Mouse (Mus musculus) hindbrain, embryonic 14.5 days (tissue): ENCODE measurements around the gene Siglecg. TPM values are rescaled to one million over a fixed set of nuclear protein-coding genes. Genes with fewer than 3 reads are reported as not detected.
"Not testable (repeated sequence)": the region's sequence is repeated elsewhere in the genome, so short reads cannot be mapped to it uniquely, and the experiment has no call there.

ENCODE experiments used
- ATAC-seq: fragments of 200-750 bp; cut with Nextera tagmentation; 2 replicates; pipeline ENCODE4 v1.8.0; 2017; ENCODE audit warnings: moderate number of reproducible peaks, mild to moderate bottlenecking, moderate TSS enrichment, moderate library complexity; ENCODE audit not compliant: low FRiP score
- DNase-seq: peaks from one replicate; pipeline ENCODE4 v3.0.0-alpha.2; 2015; ENCODE audit warnings: low spot score
- H3K27ac ChIP-seq: fragments of 300-500 bp; sonication (generic); 2 replicates; pipeline ENCODE4 v1.5.1; 2014; ENCODE audit warnings: mild to moderate bottlenecking, moderate library complexity
- H3K27me3 ChIP-seq: fragments of 300-500 bp; sonication (generic); 2 replicates; pipeline ENCODE4 v1.6.1; 2014; ENCODE audit warnings: mild to moderate bottlenecking, low read length, mixed read lengths; ENCODE audit not compliant: control insufficient read depth, insufficient read depth
- H3K36me3 ChIP-seq: fragments of 300-500 bp; sonication (generic); replicated peaks from 2 replicates; pipeline ENCODE4 v1.6.1; 2014; ENCODE audit not compliant: control insufficient read depth, insufficient read depth
- H3K4me1 ChIP-seq: fragments of 300-500 bp; sonication (generic); replicated peaks from 2 replicates; pipeline ENCODE4 v1.6.1; 2014; ENCODE audit warnings: antibody characterized with exemption, low read length, mixed read lengths; ENCODE audit not compliant: control insufficient read depth, insufficient read depth
- H3K4me2 ChIP-seq: fragments of 300-500 bp; sonication (generic); replicated peaks from 2 replicates; pipeline ENCODE4 v1.6.1; 2014; ENCODE audit warnings: mild to moderate bottlenecking, moderate library complexity
- H3K4me3 ChIP-seq: fragments of 300-500 bp; sonication (generic); replicated peaks from 2 replicates; pipeline ENCODE4 v1.5.1; 2014; ENCODE audit warnings: mild to moderate bottlenecking, low read length
- H3K9ac ChIP-seq: fragments of 300-500 bp; sonication (generic); 2 replicates; pipeline ENCODE4 v1.6.1; 2014
- H3K9me3 ChIP-seq: fragments of 300-500 bp; sonication (generic); 2 replicates; pipeline ENCODE4 v1.6.1; 2016; ENCODE audit warnings: low read length; ENCODE audit not compliant: control insufficient read depth
- WGBS: fragments of 180-500 bp; shearing (Covaris S2); extraction: QIAGEN DNeasy Blood & Tissue Kit; methylation state at CpG from one replicate; pipeline ENCODE4 v1.1.7; 2014; 5-methylcytosine and 5-hydroxymethylcytosine counted together
- polyA plus RNA-seq: library from polyadenylated mRNA; unstranded; fragments of >200 nt; fragmentation: Nextera tagmentation; extraction: Ambion mirVana; gene quantifications from 2 replicates; pipeline ENCODE4 v1.2.1, GENCODE M21; 2014

The Siglecg gene
- polyA plus RNA-seq, 1 experiment from 2014 or later: not detected

DNA sequence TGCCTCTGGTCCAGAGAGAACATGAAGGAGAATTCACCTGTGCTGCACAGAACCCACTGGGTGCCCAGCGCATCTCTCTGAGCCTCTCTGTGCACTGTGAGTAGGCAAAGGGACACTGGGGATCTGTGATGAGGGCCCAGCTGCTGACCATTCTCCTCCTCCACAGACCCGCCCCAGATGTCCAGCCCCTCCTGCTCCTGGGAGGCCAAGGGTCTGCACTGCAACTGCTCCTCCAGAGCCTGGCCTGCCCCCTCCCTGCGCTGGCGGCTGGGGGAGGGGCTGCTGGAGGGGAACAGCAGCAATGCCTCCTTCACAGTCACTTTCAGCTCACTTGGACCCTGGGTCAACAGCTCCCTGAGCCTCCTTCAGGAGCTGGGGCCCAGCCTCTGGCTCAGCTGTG is 3.7 kb downstream of the Siglecg start:
- DNase-seq, H3K36me3 ChIP-seq, ATAC-seq, H3K9ac ChIP-seq, H3K4me2 ChIP-seq, H3K4me3 ChIP-seq, H3K4me1 ChIP-seq, H3K27ac ChIP-seq, H3K9me3 ChIP-seq, H3K27me3 ChIP-seq: not testable (repeated sequence)
- WGBS: 43% methylated on average over 4 of the region's 4 CpGs

DNA sequence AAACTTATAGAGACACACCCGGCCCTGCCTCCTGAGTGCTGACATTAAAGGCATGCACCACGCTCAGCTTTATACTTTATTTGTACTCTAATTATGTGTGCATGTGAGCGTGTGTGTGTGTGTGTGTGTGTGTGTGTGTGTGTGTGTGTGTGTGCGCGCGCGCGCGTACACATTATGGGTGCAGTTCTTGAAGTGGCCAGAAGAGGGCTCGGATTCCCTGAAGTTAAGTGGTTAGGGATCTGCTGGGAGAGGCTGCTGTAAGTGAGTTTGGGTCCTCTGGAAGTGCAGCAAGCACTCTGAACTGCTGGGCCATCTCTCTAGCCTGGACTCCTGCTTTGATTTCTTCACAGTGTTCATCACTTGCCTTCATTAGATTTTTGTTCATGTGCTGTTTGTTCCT is 9.3 kb downstream of the Siglecg start:
- 87% methylated on average over 10 of the region's 10 CpGs for WGBS
- Histone ChIP-seq H3K4me2 (no peak overlapping the region), H3K9ac (no peak overlapping the region), H3K4me1 (no peaks in the 10 kb centered on the region), H3K9me3 (no peaks in the 10 kb centered on the region), H3K27ac (no peak overlapping the region), H3K36me3 (no peaks in the 10 kb centered on the region), H3K4me3 (no peak overlapping the region), H3K27me3 (no peaks in the 10 kb centered on the region)
- DNase-seq (no peak), ATAC-seq (no peak)

DNA sequence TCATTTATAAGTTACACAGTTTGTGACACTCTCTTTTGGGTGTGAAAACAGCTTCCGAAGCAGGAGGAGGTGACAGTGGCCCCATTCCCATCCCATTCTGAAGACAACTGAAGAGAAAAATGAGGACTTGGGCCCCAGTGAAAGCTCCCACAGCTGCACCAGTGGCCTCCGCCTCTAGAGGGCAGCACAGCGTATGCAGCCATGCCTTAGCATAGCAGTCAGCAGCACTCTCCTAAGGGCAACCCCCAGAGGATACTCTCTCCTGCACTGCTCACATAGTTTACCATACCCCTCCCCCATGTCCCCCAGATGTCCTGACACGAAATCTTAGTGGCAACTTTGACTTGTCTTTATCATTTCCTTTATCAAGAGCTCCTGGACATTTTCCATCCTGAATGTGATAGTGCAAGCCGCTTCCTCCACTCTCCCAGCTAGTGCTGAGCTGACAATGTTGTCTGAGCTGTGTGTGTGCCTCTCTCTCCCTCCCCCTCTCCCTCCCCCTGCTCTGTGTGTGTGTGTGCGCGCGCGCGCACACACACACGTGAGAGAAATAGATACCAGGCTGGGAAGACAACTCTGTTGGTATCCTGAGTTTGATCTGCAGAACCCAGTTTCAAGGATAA is 15.1 kb downstream of the Siglecg start:
- peak; percentile 93 for ATAC-seq
- 14% methylated on average over 11 of the region's 11 CpGs for WGBS

DNA sequence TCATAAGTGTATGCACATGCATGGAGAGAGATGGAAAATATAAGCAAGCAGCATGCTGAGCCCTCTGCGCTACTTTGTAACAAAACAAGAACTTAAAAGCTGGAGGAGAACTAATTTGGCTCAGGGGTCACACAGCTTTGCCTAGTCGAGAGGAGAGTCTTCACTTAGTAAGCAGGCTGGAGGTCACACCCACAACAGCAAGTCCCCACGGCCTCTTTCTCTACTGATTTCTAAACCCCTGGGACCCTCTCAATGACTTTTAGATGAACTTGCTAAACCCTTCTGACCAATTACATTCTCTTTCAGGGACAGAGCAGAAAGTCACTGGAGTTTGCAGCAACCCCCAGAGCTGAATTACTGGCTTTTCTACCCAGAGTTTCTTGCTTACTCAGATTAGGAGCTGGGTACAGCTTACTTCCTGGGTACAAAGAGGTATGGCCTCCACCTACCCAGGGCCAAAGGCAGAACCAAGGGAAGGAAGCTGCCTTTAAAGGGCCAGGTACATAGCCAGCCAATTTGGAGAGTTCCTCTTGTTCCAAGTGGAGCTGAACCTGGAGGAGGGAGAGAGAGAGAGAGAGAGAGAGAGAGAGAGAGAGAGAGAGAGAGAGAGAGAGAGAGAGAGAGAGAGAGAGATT is 16.1 kb downstream of the Siglecg start:
- no peak overlapping the region for H3K9ac ChIP-seq
- no peaks in the 10 kb centered on the region for H3K36me3 ChIP-seq
- H3K9me3 ChIP-seq: no peaks in the 10 kb centered on the region
- ATAC-seq (no peak), DNase-seq (no peak)
- no peak overlapping the region for H3K4me3 ChIP-seq
- peaks cover 5% of the 10 kb centered on the region; the same call in 1 of the 2 replicates for H3K4me1 ChIP-seq
- no peaks in the 10 kb centered on the region for H3K27me3 ChIP-seq
- H3K4me2 ChIP-seq: no peak overlapping the region
- H3K27ac ChIP-seq: no peak overlapping the region
- WGBS: 68% methylated on average over 3 of the region's 3 CpGs

More for the DNA sequence above, 15.1 kb downstream of the Siglecg start:
- Histone ChIP-seq H3K4me3 (no peak overlapping the region), H3K4me2 (peak overlapping the region; percentile 36), H3K9ac (no peak overlapping the region), H3K27me3 (no peaks in the 10 kb centered on the region), H3K36me3 (no peaks in the 10 kb centered on the region), H3K27ac (no peak overlapping the region), H3K9me3 (no peaks in the 10 kb centered on the region), H3K4me1 (peaks cover 5% of the 10 kb centered on the region; the same call in 1 of the 2 replicates)
- DNase-seq: peak; percentile 86

DNA sequence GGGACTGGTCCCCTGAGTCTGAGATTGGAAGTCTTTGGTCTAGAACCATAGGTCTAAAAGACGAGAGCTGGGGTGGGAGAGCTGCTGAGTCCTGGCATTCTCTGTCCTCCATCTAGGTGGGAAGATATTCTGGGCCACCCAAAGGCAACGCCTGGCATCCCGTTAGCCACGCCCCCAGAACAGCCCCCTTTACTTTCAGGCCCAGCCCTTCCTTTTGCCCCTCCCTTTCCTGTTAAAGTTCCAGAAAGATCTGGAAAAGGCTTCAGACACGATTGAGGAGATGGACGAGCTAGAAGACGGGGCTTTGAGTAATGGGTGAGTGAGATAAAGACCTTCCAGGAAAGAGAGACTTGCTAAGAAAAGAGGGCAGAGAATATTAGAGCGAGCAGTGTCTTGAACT is 19.4 kb downstream of the Siglecg start, which contains the start of gene Lim2:
Lim2 (plus strand) TSS at position 265 of the 400 bp plus-strand sequence.
- 89% methylated on average over 8 of the region's 8 CpGs for WGBS

DNA sequence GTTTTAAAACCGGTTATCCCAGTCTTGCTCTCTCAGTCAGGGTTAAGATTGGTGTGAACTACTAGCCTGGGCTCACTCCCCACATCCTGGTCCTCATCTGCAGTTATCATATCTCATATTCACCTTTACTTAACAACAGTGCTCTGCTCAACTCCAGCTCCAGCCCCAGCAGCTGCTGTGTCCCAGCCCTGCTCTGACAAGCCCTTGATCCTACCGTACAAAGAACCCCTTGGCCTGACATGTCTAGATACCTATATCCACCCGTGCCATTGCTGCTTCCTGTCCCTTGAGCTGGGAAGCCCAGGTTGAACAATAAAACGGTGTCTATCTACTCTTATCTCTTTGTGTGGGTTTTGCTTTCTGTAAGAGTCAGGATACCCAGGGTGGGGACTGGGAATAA is 21.5 kb downstream of the Siglecg start:
- H3K9ac ChIP-seq: no peak overlapping the region
- H3K4me2 ChIP-seq: no peak overlapping the region
- no peaks in the 10 kb centered on the region for H3K27me3 ChIP-seq
- DNase-seq (no peak), ATAC-seq (no peak)
- H3K9me3 ChIP-seq: no peaks in the 10 kb centered on the region
- no peaks in the 10 kb centered on the region for H3K36me3 ChIP-seq
- no peaks in the 10 kb centered on the region for H3K4me1 ChIP-seq
- 71% methylated on average over 4 of the region's 4 CpGs for WGBS
- H3K27ac ChIP-seq: no peak overlapping the region
- no peak overlapping the region for H3K4me3 ChIP-seq

More for the DNA sequence above, 19.4 kb downstream of the Siglecg start, which contains the start of gene Lim2:
- Histone ChIP-seq H3K27me3 (no peaks in the 10 kb centered on the region), H3K27ac (no peak within 1 kb of the TSS), H3K9ac (no peak within 1 kb of the TSS), H3K36me3 (no peaks in the 10 kb centered on the region), H3K9me3 (no peaks in the 10 kb centered on the region), H3K4me2 (no peak within 1 kb of the TSS), H3K4me3 (no peak within 1 kb of the TSS), H3K4me1 (peaks cover 5% of the 10 kb centered on the region; the same call in 1 of the 2 replicates)
- DNase-seq (no peak), ATAC-seq (no peak)

DNA sequence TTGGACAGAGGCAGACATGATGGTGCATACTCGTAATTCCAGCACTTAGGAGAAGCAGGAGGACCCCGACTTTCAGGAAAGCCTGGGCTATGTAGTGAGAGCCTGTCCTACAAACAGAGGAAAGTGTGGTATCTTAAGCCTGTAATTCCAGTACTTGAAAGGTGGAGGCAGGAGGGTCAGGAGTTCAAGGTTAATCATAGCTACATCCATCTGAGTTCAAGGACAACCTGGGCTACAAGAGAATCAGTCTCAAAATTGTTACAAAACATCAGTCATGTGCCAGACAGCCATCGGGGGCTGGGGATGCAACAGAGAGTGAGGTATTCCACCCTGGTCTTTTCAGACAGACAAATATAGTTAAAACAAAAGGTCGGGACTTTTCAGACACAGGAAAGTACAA is 24.9 kb downstream of the Siglecg start:
- H3K36me3 ChIP-seq: no peaks in the 10 kb centered on the region
- H3K4me3 ChIP-seq: no peak overlapping the region
- no peak for ATAC-seq
- WGBS: 76% methylated on average over 4 of the region's 4 CpGs
- H3K9ac ChIP-seq: no peak overlapping the region
- no peaks in the 10 kb centered on the region for H3K9me3 ChIP-seq
- no peaks in the 10 kb centered on the region for H3K4me1 ChIP-seq
- no peak for DNase-seq
- H3K27me3 ChIP-seq: no peaks in the 10 kb centered on the region
- H3K4me2 ChIP-seq: no peak overlapping the region
- H3K27ac ChIP-seq: no peak overlapping the region

DNA sequence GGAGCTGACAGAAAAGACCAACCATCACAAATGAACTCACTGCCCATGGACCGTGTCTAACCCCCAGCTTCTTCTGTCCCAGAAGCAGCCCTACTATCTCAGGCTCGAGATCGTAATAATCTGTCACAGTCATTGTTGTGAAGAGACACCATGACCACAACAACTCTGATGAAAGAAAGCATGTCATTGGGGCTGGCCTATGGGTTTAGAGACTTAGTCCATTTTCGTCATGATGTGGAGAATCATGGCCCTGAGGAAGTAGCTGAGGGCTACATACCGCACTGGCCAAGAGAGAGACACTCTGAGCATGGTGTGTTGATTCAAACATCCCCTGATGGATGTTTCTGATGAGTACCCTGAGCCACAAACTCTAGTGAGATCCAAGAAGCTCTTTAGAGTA is 26.7 kb downstream of the Siglecg start:
- Histone ChIP-seq H3K4me1 (no peaks in the 10 kb centered on the region), H3K36me3 (no peaks in the 10 kb centered on the region), H3K9ac (no peak overlapping the region), H3K9me3 (no peaks in the 10 kb centered on the region), H3K27me3 (no peaks in the 10 kb centered on the region), H3K4me3 (no peak overlapping the region), H3K27ac (no peak overlapping the region), H3K4me2 (no peak overlapping the region)
- DNase-seq (no peak), ATAC-seq (no peak)
- WGBS: 80% methylated on average over 5 of the region's 5 CpGs

DNA sequence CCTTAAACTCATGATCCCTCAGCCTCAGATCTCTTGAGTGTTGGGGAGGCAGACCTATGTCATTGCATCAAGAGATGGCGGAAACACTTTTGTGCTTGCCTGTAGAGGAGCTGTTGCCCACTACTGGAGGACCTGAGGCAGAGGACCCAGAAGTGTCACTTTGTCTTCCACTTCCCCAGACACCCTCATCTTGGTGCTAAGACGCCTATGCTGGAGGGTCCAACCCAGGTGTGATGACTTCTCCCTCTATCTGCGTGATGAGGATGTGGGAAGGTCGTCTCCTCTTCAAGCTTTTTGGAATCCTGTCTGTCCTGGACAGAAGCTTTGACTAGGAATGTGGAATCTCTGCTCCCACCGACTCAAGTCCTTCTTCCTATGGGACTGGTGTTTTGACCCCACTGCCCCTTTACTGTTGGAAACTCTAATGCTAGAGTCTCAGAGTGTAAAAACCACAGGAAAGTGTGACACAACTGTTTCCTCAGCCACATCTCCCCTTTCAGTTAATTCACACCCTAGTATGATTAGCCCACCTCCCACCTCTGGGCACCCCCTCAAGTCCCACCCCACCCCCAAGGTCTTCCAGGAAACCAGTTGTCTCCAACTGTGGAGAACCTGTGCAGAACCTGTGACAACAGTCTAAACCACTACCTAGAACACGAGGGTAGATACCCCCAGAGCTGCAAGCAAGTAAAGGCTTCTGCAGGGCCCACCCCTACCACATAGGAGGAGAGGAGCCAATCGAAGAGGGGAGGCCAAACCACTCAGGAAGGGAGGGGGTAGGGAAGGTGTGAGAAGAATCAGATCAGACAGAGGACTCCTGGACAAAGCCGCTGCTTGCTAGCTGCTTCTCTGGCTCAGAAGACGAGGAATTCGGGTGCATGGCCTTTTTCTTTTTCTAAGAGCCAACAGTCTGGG is 28.6 kb downstream of the Siglecg start, which contains the start of gene Nkg7:
Nkg7 (plus strand) TSS at position 733 of the 915 bp plus-strand sequence.
- no peak within 1 kb of the TSS for H3K27ac ChIP-seq
- DNase-seq: no peak
- 82% methylated on average over 10 of the region's 10 CpGs for WGBS

More for the DNA sequence above, 28.6 kb downstream of the Siglecg start, which contains the start of gene Nkg7:
- Histone ChIP-seq H3K4me1 (no peaks in the 10 kb centered on the region), H3K4me2 (no peak within 1 kb of the TSS), H3K36me3 (no peaks in the 10 kb centered on the region), H3K27me3 (no peaks in the 10 kb centered on the region), H3K4me3 (no peak within 1 kb of the TSS), H3K9ac (no peak within 1 kb of the TSS), H3K9me3 (no peaks in the 10 kb centered on the region)
- no peak for ATAC-seq
